Mouse (Mus musculus) hindbrain, embryonic 16.5 days (tissue): ENCODE measurements around the gene Gm12166. TPM values are rescaled to one million over a fixed set of nuclear protein-coding genes. Genes with fewer than 3 reads are reported as not detected.

Experiments
- ATAC-seq: fragments of 200-750 bp; cut with Nextera tagmentation; 2 replicates; pipeline ENCODE4 v1.8.0; 2017; ENCODE audit warnings: moderate TSS enrichment, moderate library complexity
- H3K27ac ChIP-seq: fragments of 300-500 bp; sonication (generic); 2 replicates; pipeline ENCODE4 v1.5.1; 2014; ENCODE audit warnings: low read depth, mild to moderate bottlenecking, control low read depth, low read length, moderate library complexity
- H3K27me3 ChIP-seq: fragments of 300-500 bp; sonication (generic); replicated peaks from 2 replicates; pipeline ENCODE4 v1.6.1; 2014; ENCODE audit warnings: low read length; ENCODE audit not compliant: control insufficient read depth, insufficient read depth
- H3K36me3 ChIP-seq: fragments of 300-500 bp; sonication (generic); 2 replicates; pipeline ENCODE4 v1.6.1; 2014; ENCODE audit warnings: mild to moderate bottlenecking, low read length, moderate library complexity, mixed read lengths; ENCODE audit not compliant: control insufficient read depth, insufficient read depth
- H3K4me1 ChIP-seq: fragments of 300-500 bp; sonication (generic); 2 replicates; pipeline ENCODE4 v1.6.1; 2014; ENCODE audit warnings: low read depth, low read length; ENCODE audit not compliant: control insufficient read depth, insufficient read depth
- H3K4me2 ChIP-seq: fragments of 300-500 bp; sonication (generic); 2 replicates; pipeline ENCODE4 v1.6.1; 2014; ENCODE audit warnings: mild to moderate bottlenecking, low read length, control low read depth, moderate library complexity
- H3K4me3 ChIP-seq: fragments of 300-500 bp; sonication (generic); 2 replicates; pipeline ENCODE4 v1.5.1; 2014; ENCODE audit warnings: mild to moderate bottlenecking, low read length, control low read depth, moderate library complexity
- H3K9ac ChIP-seq: fragments of 300-500 bp; sonication (generic); 2 replicates; pipeline ENCODE4 v1.6.1; 2014; ENCODE audit warnings: low read depth, mild to moderate bottlenecking, control low read depth, low read length, moderate library complexity
- H3K9me3 ChIP-seq: fragments of 300-500 bp; sonication (generic); 2 replicates; pipeline ENCODE4 v1.6.1; 2014; ENCODE audit warnings: mild to moderate bottlenecking, low read length, moderate library complexity; ENCODE audit not compliant: control insufficient read depth
- WGBS: fragments of 180-500 bp; shearing (Covaris S2); extraction: QIAGEN DNeasy Blood & Tissue Kit; methylation state at CpG from one replicate; pipeline ENCODE4 v1.1.7; 2014; 5-methylcytosine and 5-hydroxymethylcytosine counted together
- polyA plus RNA-seq: library from polyadenylated mRNA; unstranded; fragments of >200 nt; fragmentation: Nextera tagmentation; extraction: Ambion mirVana; gene quantifications from 2 replicates; pipeline ENCODE4 v1.2.1, GENCODE M21; 2015

Gene Gm12166
- polyA plus RNA-seq, 1 experiment from 2014 or later, result 13.3 TPM

DNA sequence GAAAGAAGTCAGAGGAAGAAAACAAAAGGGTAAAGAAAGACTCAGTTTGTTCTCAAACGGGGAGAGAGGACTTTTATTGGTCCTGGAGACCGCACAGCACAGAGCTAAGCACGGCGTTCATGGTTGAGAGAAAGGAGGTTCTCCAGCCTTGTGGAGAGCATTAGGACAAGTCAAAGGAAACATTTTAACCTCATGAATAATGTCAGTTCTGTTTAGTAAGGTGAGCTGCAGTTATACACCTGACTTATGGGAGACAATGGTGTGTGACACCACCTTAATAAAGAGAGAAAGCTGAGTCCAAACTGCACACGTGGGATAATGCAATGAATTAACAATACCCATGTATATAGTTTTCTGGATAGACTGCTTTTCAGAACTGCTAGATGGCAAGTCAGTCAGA is 7.3 kb downstream of the Gm12166 start:
- WGBS, result 93% methylated on average over 5 of the region's 5 CpGs
- Histone ChIP-seq H3K9me3 (no peaks in the 10 kb centered on the region), H3K27me3 (no peaks in the 10 kb centered on the region), H3K9ac (no peak overlapping the region), H3K4me1 (no peaks in the 10 kb centered on the region), H3K4me2 (no peak overlapping the region), H3K27ac (no peak overlapping the region), H3K4me3 (no peak overlapping the region), H3K36me3 (no peaks in the 10 kb centered on the region)
- ATAC-seq, result no peak

DNA sequence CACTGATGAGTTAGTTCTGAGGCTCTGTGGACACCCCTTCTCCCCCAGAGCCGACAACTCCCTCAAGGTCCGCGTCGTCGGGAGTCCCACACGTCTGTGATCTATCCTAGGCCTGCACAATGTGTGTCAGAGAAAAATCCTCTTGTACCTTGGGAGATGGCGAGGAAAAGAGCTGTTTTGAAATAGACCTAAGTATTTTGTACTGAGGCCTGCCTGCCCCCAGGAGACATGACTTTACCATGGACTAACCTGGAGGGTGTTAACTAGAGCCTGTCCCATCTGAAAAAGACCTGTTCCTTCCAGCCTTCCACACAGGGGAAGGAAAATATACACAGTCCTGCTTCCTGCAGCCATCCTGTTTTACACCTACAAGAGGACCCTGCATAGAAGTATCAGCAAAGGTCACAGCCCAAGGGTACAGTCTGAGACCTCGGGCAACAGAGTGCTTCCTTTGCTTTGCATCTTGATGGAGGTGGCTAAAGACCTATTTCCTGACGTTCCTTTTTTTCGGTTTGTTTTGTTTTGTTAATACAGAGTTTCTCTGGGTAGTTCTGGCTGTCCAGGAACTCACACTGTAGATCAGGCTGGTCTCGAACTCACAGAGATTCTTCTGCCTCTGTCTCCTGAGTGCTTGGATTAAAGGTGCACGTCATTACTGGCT is 10.4 kb downstream of the Gm12166 start:
- Histone ChIP-seq H3K9me3 (no peaks in the 10 kb centered on the region), H3K27ac (no peak overlapping the region), H3K4me3 (no peak overlapping the region), H3K4me2 (no peak overlapping the region), H3K27me3 (no peaks in the 10 kb centered on the region), H3K9ac (no peak overlapping the region), H3K4me1 (no peaks in the 10 kb centered on the region), H3K36me3 (no peaks in the 10 kb centered on the region)
- no peak for ATAC-seq
- WGBS, result 85% methylated on average over 12 of the region's 12 CpGs

DNA sequence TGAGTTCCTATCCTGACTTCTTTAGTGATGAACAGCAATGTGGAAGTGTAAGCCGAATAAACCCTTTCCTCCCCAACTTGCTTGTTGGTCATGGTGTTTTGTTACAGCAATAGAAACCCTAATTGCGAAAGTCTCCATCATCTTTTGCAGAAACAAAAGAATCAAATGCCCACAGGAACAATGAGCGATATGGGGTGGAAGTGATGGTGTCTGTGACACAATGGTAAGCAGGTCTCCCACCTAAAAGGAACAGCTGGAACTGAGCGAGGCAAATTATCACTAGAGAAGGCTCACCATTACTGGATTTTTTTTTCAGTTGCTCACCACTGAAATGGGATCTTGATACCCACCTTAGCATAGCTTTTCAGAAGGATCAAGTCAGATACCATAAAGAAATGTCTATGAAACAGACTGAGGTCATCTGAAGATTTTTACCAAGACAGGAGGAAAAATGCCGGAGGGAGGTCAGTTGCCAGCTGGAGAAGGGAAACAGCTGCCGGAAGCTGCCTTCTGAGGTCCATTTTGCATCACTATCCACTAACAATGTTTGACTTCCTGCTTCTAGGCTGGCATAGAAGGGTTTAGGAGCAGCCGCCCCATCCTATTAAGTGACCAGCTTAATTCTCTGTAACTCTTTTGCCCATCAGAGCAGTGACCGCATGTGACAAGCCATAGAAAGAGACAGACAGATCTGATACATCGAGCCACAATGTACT is 11.1 kb downstream of the Gm12166 start:
- 88% methylated on average over 9 of the region's 9 CpGs for WGBS

DNA sequence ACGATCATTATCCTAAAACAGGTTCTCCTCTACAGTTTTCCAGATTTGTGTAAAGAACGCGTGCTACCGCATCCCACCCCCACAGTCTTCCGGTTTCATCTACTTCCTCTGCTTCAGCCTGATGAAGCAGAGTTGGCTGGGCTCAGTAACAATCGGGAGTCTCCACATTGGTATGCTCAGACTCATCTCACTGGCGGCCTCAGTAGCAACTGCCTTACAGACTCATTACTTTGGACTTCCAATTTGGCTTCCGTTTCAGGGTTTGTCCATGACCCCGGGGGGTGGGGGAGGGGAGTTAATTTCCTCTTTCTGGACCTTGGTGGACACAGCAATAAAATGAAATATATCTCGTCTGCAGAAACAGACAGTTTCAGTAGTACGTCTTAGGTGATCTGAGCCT is 12.8 kb downstream of the Gm12166 start:
- H3K27me3 ChIP-seq, result no peaks in the 10 kb centered on the region
- no peak overlapping the region for H3K4me3 ChIP-seq
- no peaks in the 10 kb centered on the region for H3K4me1 ChIP-seq
- no peak overlapping the region for H3K27ac ChIP-seq
- H3K9me3 ChIP-seq, result no peaks in the 10 kb centered on the region
- no peaks in the 10 kb centered on the region for H3K36me3 ChIP-seq
- 78% methylated on average over 11 of the region's 11 CpGs for WGBS
- H3K9ac ChIP-seq, result no peak overlapping the region
- 0 out of 2 replicates have a peak overlapping the region, but pooled peaks have one; percentile 9 for H3K4me2 ChIP-seq
- ATAC-seq, result no peak

More for the DNA sequence above, 11.1 kb downstream of the Gm12166 start:
- ATAC-seq, result no peak
- no peak overlapping the region for H3K27ac ChIP-seq
- no peak overlapping the region for H3K9ac ChIP-seq
- no peaks in the 10 kb centered on the region for H3K9me3 ChIP-seq
- no peaks in the 10 kb centered on the region for H3K36me3 ChIP-seq
- H3K4me1 ChIP-seq, result no peaks in the 10 kb centered on the region
- no peak overlapping the region for H3K4me2 ChIP-seq
- H3K27me3 ChIP-seq, result no peaks in the 10 kb centered on the region
- H3K4me3 ChIP-seq, result no peak overlapping the region

DNA sequence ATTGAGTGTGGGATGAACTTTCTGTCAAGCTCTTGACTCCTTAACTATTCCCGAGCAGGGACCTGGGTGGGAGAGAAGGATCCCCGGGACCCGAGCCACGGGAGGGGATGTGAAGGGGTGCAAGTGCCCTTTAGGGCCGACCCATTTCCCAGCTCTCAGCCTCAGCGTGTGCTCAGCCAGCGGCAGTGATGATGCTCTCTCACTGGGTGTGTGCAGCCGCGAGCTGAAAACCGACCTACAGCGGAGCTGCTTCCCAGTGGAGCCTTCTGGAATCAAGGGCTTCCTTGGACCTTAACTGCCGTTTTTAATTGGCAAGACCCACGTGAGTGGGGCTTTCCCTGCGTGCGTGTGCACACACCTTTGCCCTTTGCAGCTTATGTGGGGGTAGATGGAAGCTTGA is 13.2 kb downstream of the Gm12166 start:
- Histone ChIP-seq H3K9ac (no peak overlapping the region), H3K4me2 (0 out of 2 replicates have a peak overlapping the region, but pooled peaks have one; percentile 9), H3K36me3 (no peaks in the 10 kb centered on the region), H3K4me3 (no peak overlapping the region), H3K9me3 (no peaks in the 10 kb centered on the region), H3K4me1 (no peaks in the 10 kb centered on the region), H3K27me3 (no peaks in the 10 kb centered on the region), H3K27ac (no peak overlapping the region)
- WGBS, result 85% methylated on average over 15 of the region's 15 CpGs
- no peak for ATAC-seq

DNA sequence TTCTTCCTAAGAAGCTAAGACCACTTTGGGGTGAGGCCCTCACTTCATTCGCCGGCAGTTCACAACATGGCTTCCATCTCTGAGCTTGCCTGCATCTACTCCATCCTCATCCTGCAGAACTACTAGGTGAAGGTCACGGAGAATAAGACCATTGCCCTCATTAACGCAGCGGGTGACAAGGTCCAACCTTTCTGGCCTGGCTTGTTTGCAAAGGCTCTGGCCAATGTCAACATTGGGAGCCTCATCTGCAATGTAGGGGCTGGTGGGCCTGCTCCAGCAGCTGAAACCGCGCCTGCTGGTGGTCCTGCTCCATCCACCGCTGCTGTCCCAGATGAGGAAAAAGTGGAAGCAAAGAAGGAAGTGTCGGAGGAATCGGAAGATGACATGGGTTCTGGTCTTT is 15.7 kb downstream of the Gm12166 start:
- no peaks in the 10 kb centered on the region for H3K9me3 ChIP-seq
- no peaks in the 10 kb centered on the region for H3K4me1 ChIP-seq
- no peak overlapping the region for H3K4me3 ChIP-seq
- H3K36me3 ChIP-seq, result no peaks in the 10 kb centered on the region
- H3K27ac ChIP-seq, result no peak overlapping the region
- no peaks in the 10 kb centered on the region for H3K27me3 ChIP-seq
- 96% methylated on average over 10 of the region's 10 CpGs for WGBS
- no peak for ATAC-seq
- no peak overlapping the region for H3K4me2 ChIP-seq
- no peak overlapping the region for H3K9ac ChIP-seq

DNA sequence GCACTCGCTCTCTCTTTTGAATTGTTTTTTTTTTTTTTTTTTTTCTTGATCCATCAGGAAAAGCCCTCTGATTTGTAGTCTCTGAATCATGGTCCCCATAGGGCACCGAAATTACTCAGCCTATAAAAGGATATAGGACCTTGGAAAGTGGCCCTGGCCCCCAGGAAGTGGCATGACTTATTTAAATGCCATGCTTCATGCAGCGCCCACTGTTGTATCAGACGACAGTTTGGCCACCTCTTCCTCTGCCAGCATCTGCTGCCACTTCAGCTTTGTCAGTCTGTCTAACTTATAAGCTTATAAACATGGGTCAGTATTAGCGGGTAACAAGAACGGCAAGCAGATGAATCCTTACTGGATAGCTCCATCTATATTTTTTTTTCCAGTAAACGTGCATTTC is 19.2 kb downstream of the Gm12166 start:
- Histone ChIP-seq H3K4me2 (no peak overlapping the region), H3K27ac (no peak overlapping the region), H3K9ac (no peak overlapping the region), H3K36me3 (no peaks in the 10 kb centered on the region), H3K27me3 (no peaks in the 10 kb centered on the region), H3K9me3 (no peaks in the 10 kb centered on the region), H3K4me3 (no peak overlapping the region), H3K4me1 (no peaks in the 10 kb centered on the region; the same call in 1 of the 2 replicates)
- WGBS, result 91% methylated on average over 7 of the region's 7 CpGs
- no peak for ATAC-seq

DNA sequence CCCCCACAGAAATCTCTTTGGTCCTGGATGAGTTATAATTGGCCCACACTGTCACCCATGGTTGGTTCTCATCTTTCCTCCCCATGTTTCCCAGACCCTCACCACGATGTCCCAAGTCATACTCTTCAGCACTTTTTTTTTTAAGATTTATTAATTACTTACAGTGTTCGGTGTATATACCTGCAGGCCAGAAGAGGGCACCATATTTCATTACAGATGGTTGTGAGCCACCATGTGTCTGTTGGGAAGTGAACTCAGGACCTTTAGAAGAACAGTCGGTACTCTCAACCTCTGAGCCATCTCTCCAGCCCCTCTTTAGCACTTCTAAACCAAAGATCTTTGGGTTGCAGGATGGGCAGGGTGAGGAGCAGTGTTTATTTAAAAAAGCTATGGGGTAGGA is 20.7 kb downstream of the Gm12166 start:
- H3K36me3 ChIP-seq, result no peaks in the 10 kb centered on the region
- no peak overlapping the region for H3K9ac ChIP-seq
- no peak for ATAC-seq
- no peaks in the 10 kb centered on the region for H3K27me3 ChIP-seq
- H3K4me3 ChIP-seq, result no peak overlapping the region
- H3K9me3 ChIP-seq, result no peaks in the 10 kb centered on the region
- H3K4me1 ChIP-seq, result no peaks in the 10 kb centered on the region; the same call in 1 of the 2 replicates
- WGBS, result 61% methylated on average over 3 of the region's 3 CpGs
- H3K4me2 ChIP-seq, result no peak overlapping the region
- H3K27ac ChIP-seq, result no peak overlapping the region

DNA sequence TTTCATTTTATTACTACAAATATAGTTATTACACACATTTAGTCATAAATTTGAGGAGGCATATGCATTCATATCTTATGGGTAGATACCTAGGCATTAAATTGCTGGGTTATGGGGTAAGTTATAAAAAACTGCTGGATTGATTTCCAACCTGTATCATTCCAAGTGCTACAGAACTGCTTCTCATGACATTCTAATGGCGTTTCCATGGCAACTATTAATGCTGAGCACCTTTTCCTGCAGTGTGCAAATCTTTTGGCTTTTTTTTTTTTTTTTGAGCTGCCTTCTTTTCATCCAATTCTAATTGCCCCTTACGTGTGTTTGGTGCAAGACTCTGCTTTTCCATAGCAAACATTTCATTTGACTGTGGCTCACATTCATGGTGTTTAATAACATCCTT is 22.1 kb downstream of the Gm12166 start:
- Histone ChIP-seq H3K9ac (no peak overlapping the region), H3K4me1 (no peaks in the 10 kb centered on the region; the same call in 1 of the 2 replicates), H3K4me3 (no peak overlapping the region), H3K36me3 (no peaks in the 10 kb centered on the region), H3K4me2 (no peak overlapping the region), H3K9me3 (no peaks in the 10 kb centered on the region), H3K27ac (no peak overlapping the region), H3K27me3 (no peaks in the 10 kb centered on the region)
- 64% methylated on average over 2 of the region's 2 CpGs for WGBS
- ATAC-seq, result no peak
